Mouse (Mus musculus) retina, adult 2 months (tissue): ENCODE data around the gene Rdm1.
A peak's percentile ranks its signal among the peaks of the same experiment; 100 is the strongest.
"Not testable (repeated sequence)": the region's sequence is repeated elsewhere in the genome, so short reads cannot be mapped to it uniquely, and the experiment has no call there.

Source experiments
- DNase-seq: peaks from one replicate; pipeline ENCODE4 v3.0.0-alpha.2; 2012; ENCODE audit warnings: low read depth, low spot score

The Rdm1 gene

GRCm38 (mm10) chr11:101626995-101627856 is at the start of gene Rdm1:
Gene Rdm1 (plus strand): TSS chr11:101627195.
- DNase-seq: peak; percentile 76

GRCm38 (mm10) chr11:101581081-101581764 is 45.8 kb upstream of the Rdm1 start:
- no peak for DNase-seq

- no peak for DNase-seq
Observed at GRCm38 (mm10) chr11:101582054-101583035, 44.6 kb upstream of the Rdm1 start, which contains the start of gene Tmem106a. Gene Tmem106a (plus strand): TSS chr11:101582242.

- DNase-seq: no peak
Observed at GRCm38 (mm10) chr11:101583205-101583604, 43.8 kb upstream of the Rdm1 start.

GRCm38 (mm10) chr11:101585031-101585430 is 42.0 kb upstream of the Rdm1 start:
- DNase-seq: not testable (repeated sequence)

- DNase-seq: no peak
Observed at GRCm38 (mm10) chr11:101585805-101586204, 41.2 kb upstream of the Rdm1 start.

GRCm38 (mm10) chr11:101587676-101588075 is 39.3 kb upstream of the Rdm1 start:
- no peak for DNase-seq

GRCm38 (mm10) chr11:101588868-101589267 is 38.1 kb upstream of the Rdm1 start:
- DNase-seq: no peak

- peak; percentile 33 for DNase-seq
Observed at GRCm38 (mm10) chr11:101589444-101589843, 37.6 kb upstream of the Rdm1 start.

GRCm38 (mm10) chr11:101589989-101590624 is 36.9 kb upstream of the Rdm1 start:
- no peak for DNase-seq

GRCm38 (mm10) chr11:101599156-101599555 is 27.8 kb upstream of the Rdm1 start, which contains the start of gene Gm11634:
Gene Gm11634 (minus strand): TSS chr11:101599256.
- DNase-seq: no peak

GRCm38 (mm10) chr11:101602491-101602890 is 24.5 kb upstream of the Rdm1 start:
- DNase-seq: no peak

- no peak for DNase-seq
Observed at GRCm38 (mm10) chr11:101604116-101604515, 22.9 kb upstream of the Rdm1 start.

GRCm38 (mm10) chr11:101604531-101605453 is 22.2 kb upstream of the Rdm1 start:
- DNase-seq: peak; percentile 64

- not testable (repeated sequence) for DNase-seq
Observed at GRCm38 (mm10) chr11:101607134-101607533, 19.9 kb upstream of the Rdm1 start.

- DNase-seq: no peak
Observed at GRCm38 (mm10) chr11:101610445-101610844, 16.6 kb upstream of the Rdm1 start.

- no peak for DNase-seq
Observed at GRCm38 (mm10) chr11:101613596-101613995, 13.4 kb upstream of the Rdm1 start.

- DNase-seq: peak; percentile 69
Observed at GRCm38 (mm10) chr11:101614116-101614515, 12.9 kb upstream of the Rdm1 start.

- no peak for DNase-seq
Observed at GRCm38 (mm10) chr11:101615380-101615779, 11.6 kb upstream of the Rdm1 start.

- no peak for DNase-seq
Observed at GRCm38 (mm10) chr11:101616104-101616503, 10.9 kb upstream of the Rdm1 start.
